Mouse (Mus musculus) embryo, embryonic 9.5 days (tissue): ENCODE measurements around the gene Polg.

Experiments used
- DNase-seq: peaks from one replicate; pipeline ENCODE4 v3.0.0-alpha.2; 2017; ENCODE audit errors: extremely low spot score

The Polg gene

GRCm38 (mm10) chr7:79466053-79466901 lies at the start of gene Polg:
Gene Polg, minus strand, starts transcription at chr7:79466362.
- DNase-seq, result peak; percentile 100

- DNase-seq, result no peak
These were observed 49.7 kb upstream of the Polg start for GRCm38 (mm10) chr7:79515861-79516260.

- no peak for DNase-seq
These were observed 49.1 kb upstream of the Polg start for GRCm38 (mm10) chr7:79515221-79515743.

- DNase-seq, result no peak
These were observed 48.3 kb upstream of the Polg start for GRCm38 (mm10) chr7:79514361-79514881.

- DNase-seq, result no peak
These were observed 47.3 kb upstream of the Polg start for GRCm38 (mm10) chr7:79513466-79513865.

- no peak for DNase-seq
These were observed 46.3 kb upstream of the Polg start for GRCm38 (mm10) chr7:79512496-79512895.

- DNase-seq, result no peak
These were observed 45.5 kb upstream of the Polg start for GRCm38 (mm10) chr7:79511656-79512055.

- no peak for DNase-seq
These were observed 45.0 kb upstream of the Polg start for GRCm38 (mm10) chr7:79511181-79511580.

GRCm38 (mm10) chr7:79510686-79511085 lies 44.5 kb upstream of the Polg start:
- no peak for DNase-seq

- DNase-seq, result no peak
These were observed 43.5 kb upstream of the Polg start for GRCm38 (mm10) chr7:79509710-79510109.

GRCm38 (mm10) chr7:79509235-79509607 lies 43.1 kb upstream of the Polg start:
- no peak for DNase-seq

- no peak for DNase-seq
These were observed 42.4 kb upstream of the Polg start for GRCm38 (mm10) chr7:79508280-79509234.

GRCm38 (mm10) chr7:79507756-79508155 lies 41.6 kb upstream of the Polg start:
- DNase-seq, result no peak

- no peak for DNase-seq
These were observed 41.0 kb upstream of the Polg start for GRCm38 (mm10) chr7:79507101-79507705.

- no peak for DNase-seq
These were observed 40.4 kb upstream of the Polg start for GRCm38 (mm10) chr7:79506531-79507090.

- peak; percentile 59 for DNase-seq
These were observed 39.8 kb upstream of the Polg start for GRCm38 (mm10) chr7:79505876-79506530.

GRCm38 (mm10) chr7:79505376-79505775 lies 39.2 kb upstream of the Polg start:
- no peak for DNase-seq

GRCm38 (mm10) chr7:79504723-79505122 lies 38.6 kb upstream of the Polg start:
- DNase-seq, result peak; percentile 92

- no peak for DNase-seq
These were observed 37.6 kb upstream of the Polg start for GRCm38 (mm10) chr7:79503656-79504250.

- no peak for DNase-seq
These were observed 36.9 kb upstream of the Polg start for GRCm38 (mm10) chr7:79503103-79503455.
